Mouse (Mus musculus) heart, postnatal 0 days (tissue): ENCODE measurements at regions not wholly inside any gene's neighbourhood (a gene's known extent, or its start where the extent isn't known, plus 50 kb on each side); places are given as distances from the start of the nearest gene placed in this dataset.

Experiments
- ATAC-seq: fragments of 200-750 bp; cut with Nextera tagmentation; 2 replicates; pipeline ENCODE4 v1.8.0; 2017; ENCODE audit warnings: low read depth, moderate number of reproducible peaks, moderate library complexity; ENCODE audit not compliant: insufficient read depth
- DNase-seq: peaks from one replicate; pipeline ENCODE4 v3.0.0-alpha.2; 2016; ENCODE audit warnings: low spot score
- H3K27ac ChIP-seq: fragments of 300-500 bp; sonication (generic); 2 replicates; pipeline ENCODE4 v1.5.1; 2014; ENCODE audit warnings: low read depth, mild to moderate bottlenecking
- H3K27me3 ChIP-seq: fragments of 300-500 bp; sonication (generic); 2 replicates; pipeline ENCODE4 v1.6.1; 2014; ENCODE audit warnings: low read length, mixed read lengths; ENCODE audit not compliant: control insufficient read depth, insufficient read depth
- H3K36me3 ChIP-seq: fragments of 300-500 bp; sonication (generic); replicated peaks from 2 replicates; pipeline ENCODE4 v1.6.1; 2014; ENCODE audit warnings: low read length, mixed read lengths; ENCODE audit not compliant: control insufficient read depth, insufficient read depth
- H3K4me1 ChIP-seq: fragments of 300-500 bp; sonication (generic); 2 replicates; pipeline ENCODE4 v1.6.1; 2014; ENCODE audit warnings: antibody characterized with exemption; ENCODE audit not compliant: control insufficient read depth, insufficient read depth
- H3K4me2 ChIP-seq: fragments of 300-500 bp; sonication (generic); 2 replicates; pipeline ENCODE4 v1.6.1; 2014; ENCODE audit warnings: low read depth, mild to moderate bottlenecking, low read length, moderate library complexity
- H3K4me3 ChIP-seq: fragments of 300-500 bp; sonication (generic); 2 replicates; pipeline ENCODE4 v1.5.1; 2014; ENCODE audit warnings: low read depth, low read length
- H3K9ac ChIP-seq: fragments of 300-500 bp; sonication (generic); replicated peaks from 2 replicates; pipeline ENCODE4 v1.6.1; 2014; ENCODE audit warnings: low read depth, low read length, mixed read lengths
- H3K9me3 ChIP-seq: fragments of 300-500 bp; sonication (generic); replicated peaks from 2 replicates; pipeline ENCODE4 v1.6.1; 2016; ENCODE audit warnings: low read length; ENCODE audit not compliant: control insufficient read depth
- CTCF ChIP-seq: IDR thresholded peaks from 2 replicates; pipeline ENCODE4 v1.5.1; 2016; ENCODE audit warnings: antibody characterized with exemption, control low read depth, low read depth
- EP300 ChIP-seq: IDR thresholded peaks from 2 replicates; pipeline ENCODE4 v1.6.1; 2016; ENCODE audit warnings: antibody characterized with exemption, low read depth
- WGBS: fragments of 180-500 bp; shearing (Covaris S2); extraction: QIAGEN DNeasy Blood & Tissue Kit; methylation state at CpG from one replicate; pipeline ENCODE4 v1.1.7; 2014; 5-methylcytosine and 5-hydroxymethylcytosine counted together

- ATAC-seq: no peak
- 17% methylated on average over 9 of the region's 9 CpGs for WGBS
- no peak for TF ChIP-seq EP300
- no peak for TF ChIP-seq CTCF
Measured at GRCm38 (mm10) chr11:55946629-55947240, 94.1 kb downstream of the Nmur2 start.

GRCm38 (mm10) chr11:55946028-55946427 lies 94.8 kb downstream of the Nmur2 start:
- Histone ChIP-seq H3K27ac (no peak overlapping the region), H3K36me3 (no peaks in the 10 kb centered on the region), H3K4me2 (no peak overlapping the region), H3K9ac (no peak overlapping the region), H3K9me3 (no peaks in the 10 kb centered on the region), H3K4me3 (no peak overlapping the region), H3K4me1 (no peaks in the 10 kb centered on the region), H3K27me3 (no peaks in the 10 kb centered on the region)
- no peak for DNase-seq
- no peak for ATAC-seq
- WGBS: 60% methylated on average over 3 of the region's 3 CpGs
- TF ChIP-seq EP300 (no peak), CTCF (no peak)

More at GRCm38 (mm10) chr11:55946629-55947240, 94.1 kb downstream of the Nmur2 start:
- Histone ChIP-seq H3K4me3 (no peak overlapping the region), H3K9ac (no peak overlapping the region), H3K27ac (no peak overlapping the region), H3K27me3 (no peaks in the 10 kb centered on the region), H3K4me1 (no peaks in the 10 kb centered on the region), H3K9me3 (no peaks in the 10 kb centered on the region), H3K4me2 (no peak overlapping the region), H3K36me3 (no peaks in the 10 kb centered on the region)
- DNase-seq: no peak

GRCm38 (mm10) chr11:55939983-55940382 lies 100.8 kb downstream of the Nmur2 start:
- DNase-seq (no peak), ATAC-seq (no peak)
- Histone ChIP-seq H3K27me3 (no peaks in the 10 kb centered on the region), H3K9me3 (no peaks in the 10 kb centered on the region), H3K27ac (no peak overlapping the region), H3K36me3 (no peaks in the 10 kb centered on the region), H3K9ac (no peak overlapping the region), H3K4me3 (no peak overlapping the region), H3K4me2 (no peak overlapping the region), H3K4me1 (no peaks in the 10 kb centered on the region)
- WGBS: 67% methylated on average over 2 of the region's 2 CpGs
- TF ChIP-seq CTCF (no peak), EP300 (no peak)

GRCm38 (mm10) chr11:55926366-55926765 lies 114.4 kb downstream of the Nmur2 start:
- DNase-seq: no peak
- no peak for TF ChIP-seq EP300
- TF ChIP-seq CTCF: no peak
- WGBS: 75% methylated on average over 5 of the region's 5 CpGs

GRCm38 (mm10) chr11:55919066-55919465 lies 121.7 kb downstream of the Nmur2 start:
- H3K27ac ChIP-seq: no peak overlapping the region
- ATAC-seq (no peak), DNase-seq (no peak)
- no peaks in the 10 kb centered on the region for H3K36me3 ChIP-seq
- no peaks in the 10 kb centered on the region for H3K4me1 ChIP-seq
- H3K9ac ChIP-seq: no peak overlapping the region
- no peaks in the 10 kb centered on the region for H3K9me3 ChIP-seq
- no peak overlapping the region for H3K4me2 ChIP-seq
- H3K27me3 ChIP-seq: no peaks in the 10 kb centered on the region
- 66% methylated on average over 3 of the region's 3 CpGs for WGBS
- no peak overlapping the region for H3K4me3 ChIP-seq
- TF ChIP-seq EP300 (no peak), CTCF (no peak)

More at GRCm38 (mm10) chr11:55926366-55926765, 114.4 kb downstream of the Nmur2 start:
- H3K27me3 ChIP-seq: no peaks in the 10 kb centered on the region
- H3K36me3 ChIP-seq: no peaks in the 10 kb centered on the region
- no peak for ATAC-seq
- no peak overlapping the region for H3K4me2 ChIP-seq
- H3K9me3 ChIP-seq: no peaks in the 10 kb centered on the region
- no peaks in the 10 kb centered on the region for H3K4me1 ChIP-seq
- no peak overlapping the region for H3K27ac ChIP-seq
- no peak overlapping the region for H3K4me3 ChIP-seq
- H3K9ac ChIP-seq: no peak overlapping the region

- H3K36me3 ChIP-seq: no peaks in the 10 kb centered on the region
- H3K4me3 ChIP-seq: no peak overlapping the region
- ATAC-seq: no peak
- H3K9ac ChIP-seq: no peak overlapping the region
- 65% methylated on average over 5 of the region's 5 CpGs for WGBS
- no peaks in the 10 kb centered on the region for H3K27me3 ChIP-seq
- no peaks in the 10 kb centered on the region for H3K4me1 ChIP-seq
- H3K9me3 ChIP-seq: no peaks in the 10 kb centered on the region
- H3K27ac ChIP-seq: no peak overlapping the region
- no peak for TF ChIP-seq CTCF
- TF ChIP-seq EP300: no peak
- H3K4me2 ChIP-seq: no peak overlapping the region
- no peak for DNase-seq
Measured at GRCm38 (mm10) chr11:55918411-55918810, 122.4 kb downstream of the Nmur2 start.
